Mouse (Mus musculus): ENCODE data around the gene Ehbp1. TPM values are rescaled to one million over a fixed set of nuclear protein-coding genes. Genes with fewer than 3 reads are reported as not detected.

The Ehbp1 gene
- polyA plus RNA-seq, 1 experiment, result 2.2 TPM

DNA sequence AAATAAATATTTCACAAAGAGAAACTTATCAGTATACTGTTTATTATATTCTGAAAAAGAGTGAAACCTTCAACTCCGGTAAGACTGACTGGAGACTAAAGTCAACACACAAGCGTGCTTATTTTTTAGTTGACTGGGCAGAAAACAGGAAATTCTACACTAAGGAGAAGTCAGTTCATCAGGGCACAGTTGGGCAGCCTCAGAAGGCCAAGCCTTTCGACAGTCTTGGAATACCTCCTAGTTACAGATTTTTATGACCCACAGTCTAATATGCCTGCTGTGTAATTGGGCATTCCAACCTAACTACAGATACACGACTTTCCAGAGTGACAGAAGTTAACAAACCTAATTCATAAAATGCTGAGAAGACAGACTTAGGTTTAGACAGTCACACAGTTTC is 145.3 kb downstream of the Ehbp1 start:
- H3K79me2 ChIP-seq (ENCODE audit: control insufficient read depth, insufficient read depth), result no peaks in the 10 kb centered on the region

DNA sequence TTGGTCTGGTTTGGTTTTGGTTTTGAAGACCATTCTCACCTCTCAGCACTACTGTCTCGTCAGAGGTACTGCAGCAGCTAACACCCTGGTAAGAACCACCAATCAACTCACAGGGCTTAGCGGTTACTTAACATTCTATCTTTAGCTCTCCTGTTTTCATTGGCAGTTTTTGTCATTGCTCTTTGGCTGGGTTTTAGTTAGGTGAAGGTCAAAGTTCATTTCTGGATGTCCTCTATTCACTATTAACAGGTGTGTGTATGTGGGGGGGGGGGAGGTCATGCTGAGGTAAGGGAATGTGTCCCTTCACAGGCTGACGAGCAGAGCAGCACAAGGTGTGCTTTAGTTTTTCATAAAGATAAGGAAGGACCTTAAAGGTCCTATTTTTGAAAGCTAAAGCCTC is 147.5 kb downstream of the Ehbp1 start:
- no peak overlapping the region for H3K4me3 ChIP-seq (ENCODE audit: insufficient read depth, poor library complexity, severe bottlenecking)
- H3K27me3 ChIP-seq (ENCODE audit: control insufficient read depth, insufficient read depth, insufficient read length), result no peaks in the 10 kb centered on the region
- no peaks in the 10 kb centered on the region for H3K79me3 ChIP-seq (ENCODE audit: low read depth)
- no peaks in the 10 kb centered on the region for H3K36me3 ChIP-seq (ENCODE audit: control insufficient read depth, insufficient read depth)
- H3ac ChIP-seq (ENCODE audit: control insufficient read depth, insufficient read length, low read depth), result no peak overlapping the region
- no peaks in the 10 kb centered on the region for H3K79me2 ChIP-seq (ENCODE audit: control insufficient read depth, insufficient read depth)
- TF ChIP-seq CEBPB (IDR thresholded peaks at IDR 0.05; ENCODE audit: low read depth), result no peak
- TF ChIP-seq FOSL1 (IDR thresholded peaks at IDR 0.05; ENCODE audit: insufficient read depth, low read length, poor library complexity, severe bottlenecking), result no peak
- TF ChIP-seq CTCF (IDR thresholded peaks at IDR 0.05; ENCODE audit: control insufficient read depth, insufficient read depth, insufficient read length), result no peak
- TF ChIP-seq MYOD1 (IDR thresholded peaks at IDR 0.05; ENCODE audit: control insufficient read depth, insufficient read length, low read depth), result no peak
- no peak for TF ChIP-seq USF1 (IDR thresholded peaks at IDR 0.05; ENCODE audit: low read depth)
- no peak for TF ChIP-seq MYOG (IDR thresholded peaks at IDR 0.05; ENCODE audit: control insufficient read depth, extremely low read depth, insufficient read length)
- no peak for TF ChIP-seq MAX (IDR thresholded peaks at IDR 0.05)

More for the DNA sequence above, 145.3 kb downstream of the Ehbp1 start:
- Histone ChIP-seq H3K79me3 (ENCODE audit: low read depth) (no peaks in the 10 kb centered on the region), H3ac (ENCODE audit: control insufficient read depth, insufficient read length, low read depth) (no peak overlapping the region), H3K27me3 (ENCODE audit: control insufficient read depth, insufficient read depth, insufficient read length) (no peaks in the 10 kb centered on the region), H3K4me3 (ENCODE audit: insufficient read depth, poor library complexity, severe bottlenecking) (no peak overlapping the region), H3K36me3 (ENCODE audit: control insufficient read depth, insufficient read depth) (no peaks in the 10 kb centered on the region)
- TF ChIP-seq MYOD1 (IDR thresholded peaks at IDR 0.05; ENCODE audit: control insufficient read depth, insufficient read length, low read depth) (no peak), CEBPB (IDR thresholded peaks at IDR 0.05; ENCODE audit: low read depth) (no peak)

DNA sequence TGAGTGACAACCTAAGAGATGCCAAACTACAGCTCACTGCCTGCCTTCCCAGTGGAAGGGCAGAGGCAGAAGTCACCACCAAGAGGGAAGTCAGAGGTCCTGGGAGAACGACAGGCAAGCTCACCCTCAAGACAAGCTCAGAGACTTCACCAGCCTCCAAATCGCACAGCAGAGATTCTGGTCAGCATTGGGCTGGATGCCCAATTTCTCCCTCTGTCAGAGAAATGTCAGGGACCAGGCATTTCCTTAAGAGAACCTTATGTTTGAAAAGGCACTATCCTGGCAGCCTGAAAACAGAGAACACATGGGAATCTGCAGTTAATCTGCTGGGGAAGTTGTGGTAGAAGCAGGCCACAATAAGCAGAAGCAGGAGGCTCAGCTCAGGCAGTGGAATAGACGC is 151.5 kb downstream of the Ehbp1 start:
- H3K4me3 ChIP-seq (ENCODE audit: insufficient read depth, poor library complexity, severe bottlenecking), result no peak overlapping the region
- no peaks in the 10 kb centered on the region for H3K36me3 ChIP-seq (ENCODE audit: control insufficient read depth, insufficient read depth)
- no peaks in the 10 kb centered on the region for H3K27me3 ChIP-seq (ENCODE audit: control insufficient read depth, insufficient read depth, insufficient read length)
- TF ChIP-seq MYOD1 (IDR thresholded peaks at IDR 0.05; ENCODE audit: control insufficient read depth, insufficient read length, low read depth) (no peak), MAX (IDR thresholded peaks at IDR 0.05) (no peak), USF1 (IDR thresholded peaks at IDR 0.05; ENCODE audit: low read depth) (no peak), CTCF (IDR thresholded peaks at IDR 0.05; ENCODE audit: control insufficient read depth, insufficient read depth, insufficient read length) (no peak), FOSL1 (IDR thresholded peaks at IDR 0.05; ENCODE audit: insufficient read depth, low read length, poor library complexity, severe bottlenecking) (no peak), CEBPB (IDR thresholded peaks at IDR 0.05; ENCODE audit: low read depth) (no peak), MYOG (IDR thresholded peaks at IDR 0.05; ENCODE audit: control insufficient read depth, extremely low read depth, insufficient read length) (no peak)
- H3K79me3 ChIP-seq (ENCODE audit: low read depth), result no peaks in the 10 kb centered on the region
- no peak overlapping the region for H3ac ChIP-seq (ENCODE audit: control insufficient read depth, insufficient read length, low read depth)
- H3K79me2 ChIP-seq (ENCODE audit: control insufficient read depth, insufficient read depth), result no peaks in the 10 kb centered on the region

DNA sequence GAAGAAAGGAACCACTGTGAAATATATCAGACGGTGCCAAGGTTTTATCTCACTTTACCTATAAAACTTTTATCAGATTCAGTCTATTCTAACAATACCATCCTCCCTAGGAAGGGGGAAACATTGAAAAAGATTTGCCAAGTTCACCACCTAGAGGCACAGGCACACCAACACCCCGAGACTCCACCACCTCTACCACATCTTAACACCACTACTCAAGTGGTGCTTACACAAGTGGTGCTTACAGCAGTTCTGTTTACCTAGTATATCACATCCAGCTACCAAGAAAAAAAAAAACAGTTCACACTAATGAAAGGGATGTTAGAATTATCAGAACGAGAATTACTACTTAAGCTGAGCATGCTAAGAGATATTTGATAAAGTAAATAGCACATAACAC is 152.1 kb downstream of the Ehbp1 start:
- no peak overlapping the region for H3ac ChIP-seq (ENCODE audit: control insufficient read depth, insufficient read length, low read depth)
- no peak for TF ChIP-seq USF1 (IDR thresholded peaks at IDR 0.05; ENCODE audit: low read depth)
- TF ChIP-seq MYOD1 (IDR thresholded peaks at IDR 0.05; ENCODE audit: control insufficient read depth, insufficient read length, low read depth), result no peak
- no peak for TF ChIP-seq CTCF (IDR thresholded peaks at IDR 0.05; ENCODE audit: control insufficient read depth, insufficient read depth, insufficient read length)
- TF ChIP-seq CEBPB (IDR thresholded peaks at IDR 0.05; ENCODE audit: low read depth), result no peak
- no peak for TF ChIP-seq FOSL1 (IDR thresholded peaks at IDR 0.05; ENCODE audit: insufficient read depth, low read length, poor library complexity, severe bottlenecking)
- no peak for TF ChIP-seq MAX (IDR thresholded peaks at IDR 0.05)
- TF ChIP-seq MYOG (IDR thresholded peaks at IDR 0.05; ENCODE audit: control insufficient read depth, extremely low read depth, insufficient read length), result no peak
- H3K4me3 ChIP-seq (ENCODE audit: insufficient read depth, poor library complexity, severe bottlenecking), result no peak overlapping the region

DNA sequence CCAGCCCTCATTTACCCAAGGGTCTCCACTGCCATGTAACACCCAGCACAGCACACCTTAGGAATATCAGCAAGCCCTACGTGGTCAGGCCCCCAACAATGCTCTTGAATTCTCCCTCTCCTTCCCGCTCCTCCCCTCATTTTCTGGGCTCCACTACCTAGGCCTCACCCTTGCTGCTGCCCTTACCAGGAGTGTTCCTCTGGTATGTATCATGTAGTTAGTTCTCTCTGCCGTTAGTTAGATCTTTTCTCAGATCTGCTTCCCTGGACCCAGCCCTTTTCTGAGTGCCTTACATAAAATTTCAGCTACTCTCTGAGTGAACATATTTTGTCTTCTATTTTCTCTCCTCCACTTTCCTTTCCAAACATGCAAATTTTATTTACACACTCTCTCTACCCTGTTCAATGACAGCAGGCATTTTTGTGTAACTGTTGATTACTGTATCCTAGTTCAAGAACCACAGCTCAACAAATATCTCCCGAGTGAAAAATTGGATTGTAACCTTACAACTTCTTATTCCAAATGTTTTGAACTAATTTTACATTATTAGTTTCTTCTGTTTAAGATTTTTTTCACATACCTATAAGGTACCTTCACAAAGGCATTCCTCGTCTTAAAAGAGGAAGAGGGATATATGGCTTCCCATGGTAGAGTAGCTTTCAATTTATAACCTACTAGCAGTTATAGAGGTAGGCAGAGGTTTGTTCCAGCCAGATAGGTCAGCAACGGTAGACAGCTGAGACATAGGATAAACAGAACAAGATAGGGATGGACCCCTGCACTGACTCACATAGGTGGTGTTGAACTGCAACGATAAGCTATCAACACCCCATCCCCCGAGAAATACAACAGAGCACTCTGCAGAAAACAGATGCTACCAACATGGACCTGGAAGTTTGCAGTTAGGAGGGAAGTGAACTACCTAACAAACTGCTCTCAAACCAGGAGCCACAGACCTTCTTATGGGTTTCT is 160.3 kb downstream of the Ehbp1 start:
- H3K36me3 ChIP-seq (ENCODE audit: control insufficient read depth, insufficient read depth), result no peaks in the 10 kb centered on the region
- no peaks in the 10 kb centered on the region for H3K79me2 ChIP-seq (ENCODE audit: control insufficient read depth, insufficient read depth)
- H3K27me3 ChIP-seq (ENCODE audit: control insufficient read depth, insufficient read depth, insufficient read length), result no peaks in the 10 kb centered on the region
- H3K4me3 ChIP-seq (ENCODE audit: insufficient read depth, poor library complexity, severe bottlenecking), result no peak overlapping the region
- no peaks in the 10 kb centered on the region for H3K79me3 ChIP-seq (ENCODE audit: low read depth)
- TF ChIP-seq CTCF (IDR thresholded peaks at IDR 0.05; ENCODE audit: control insufficient read depth, insufficient read depth, insufficient read length) (no peak), FOSL1 (IDR thresholded peaks at IDR 0.05; ENCODE audit: insufficient read depth, low read length, poor library complexity, severe bottlenecking) (no peak), MYOG (IDR thresholded peaks at IDR 0.05; ENCODE audit: control insufficient read depth, extremely low read depth, insufficient read length) (no peak), MYOD1 (IDR thresholded peaks at IDR 0.05; ENCODE audit: control insufficient read depth, insufficient read length, low read depth) (no peak), MAX (IDR thresholded peaks at IDR 0.05) (no peak), USF1 (IDR thresholded peaks at IDR 0.05; ENCODE audit: low read depth) (no peak), CEBPB (IDR thresholded peaks at IDR 0.05; ENCODE audit: low read depth) (no peak)
- H3ac ChIP-seq (ENCODE audit: control insufficient read depth, insufficient read length, low read depth), result no peak overlapping the region

More for the DNA sequence above, 152.1 kb downstream of the Ehbp1 start:
- H3K79me2 ChIP-seq (ENCODE audit: control insufficient read depth, insufficient read depth), result no peaks in the 10 kb centered on the region
- no peaks in the 10 kb centered on the region for H3K79me3 ChIP-seq (ENCODE audit: low read depth)
- H3K27me3 ChIP-seq (ENCODE audit: control insufficient read depth, insufficient read depth, insufficient read length), result no peaks in the 10 kb centered on the region
- H3K36me3 ChIP-seq (ENCODE audit: control insufficient read depth, insufficient read depth), result no peaks in the 10 kb centered on the region

Data from C2C12 (cell line).